Mouse (Mus musculus) liver, embryonic 14.5 days (tissue): ENCODE measurements around the gene Top1.

ENCODE experiments used
- CTCF ChIP-seq: IDR thresholded peaks from 2 replicates; pipeline ENCODE4 v1.5.1; 2016; ENCODE audit warnings: antibody characterized with exemption, low read depth, control low read depth
- EP300 ChIP-seq: IDR thresholded peaks from 2 replicates; pipeline ENCODE4 v1.6.1; 2016; ENCODE audit warnings: antibody characterized with exemption, low read depth

DNA sequence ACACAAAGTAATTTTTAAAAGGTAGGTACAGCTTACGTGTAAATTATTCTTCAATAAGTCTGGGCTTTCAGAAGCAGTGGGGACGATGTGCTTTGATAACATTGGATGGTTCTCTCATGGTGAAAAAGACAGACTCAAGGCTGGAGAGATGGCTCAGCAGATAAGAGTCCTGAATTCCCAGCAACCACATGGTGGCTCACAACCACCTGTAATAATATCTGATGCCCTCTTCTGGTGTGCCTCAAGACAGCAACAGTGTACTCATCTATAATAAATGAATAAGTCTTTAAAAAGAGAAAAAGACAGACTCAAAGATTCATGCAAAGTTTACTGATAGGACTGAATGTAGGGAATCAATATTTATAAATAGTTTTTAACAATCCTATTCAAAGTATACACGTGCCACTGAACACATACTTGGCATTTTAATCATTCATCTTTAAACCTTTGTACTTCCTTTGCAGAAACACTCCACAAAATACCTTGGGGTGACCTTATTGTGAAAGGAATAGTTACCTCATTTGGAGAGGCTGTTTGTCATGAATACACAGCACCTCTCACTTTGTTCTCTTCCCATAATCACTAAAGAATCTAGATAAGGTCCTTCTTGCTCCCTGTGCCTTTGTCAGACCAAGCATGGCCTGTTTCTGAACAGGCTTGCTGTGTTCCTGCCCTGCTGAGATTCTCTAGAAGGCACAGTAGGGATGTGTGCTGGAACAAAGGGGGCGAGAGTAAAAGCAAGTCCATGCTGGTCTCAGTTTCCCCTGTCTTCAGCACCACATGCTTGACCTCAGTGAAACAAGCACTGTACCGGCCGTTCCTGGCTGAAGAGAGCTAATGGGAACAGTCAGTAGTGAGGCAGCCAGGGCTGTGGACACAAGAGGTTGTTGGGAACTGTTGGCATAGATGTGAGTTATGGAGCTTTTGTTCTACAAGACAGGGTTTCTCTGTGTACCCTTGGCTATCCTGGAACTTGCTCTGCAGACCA, 80.5 kb downstream of the Top1 start:
- TF ChIP-seq EP300 (no peak), CTCF (no peak)
